Mouse (Mus musculus): ENCODE data around the gene Pbx1.

Pbx1 gene

GRCm38 (mm10) chr1:168342269-168342668 is 89.8 kb downstream of the Pbx1 start:
- no peak for DNase-seq (ENCODE audit: low spot score)

GRCm38 (mm10) chr1:168341863-168342262 is 90.2 kb downstream of the Pbx1 start:
- no peak for DNase-seq (ENCODE audit: low spot score)

GRCm38 (mm10) chr1:168341368-168341767 is 90.7 kb downstream of the Pbx1 start:
- no peak for DNase-seq (ENCODE audit: low spot score)

- DNase-seq (ENCODE audit: low spot score): no peak
These were observed 95.7 kb downstream of the Pbx1 start for GRCm38 (mm10) chr1:168336238-168336818.

GRCm38 (mm10) chr1:168334831-168335574 is 97.1 kb downstream of the Pbx1 start:
- no peak for DNase-seq (ENCODE audit: low spot score)

- no peak for DNase-seq (ENCODE audit: low spot score)
These were observed 100.0 kb downstream of the Pbx1 start for GRCm38 (mm10) chr1:168332056-168332455.

- no peak for DNase-seq (ENCODE audit: low spot score)
These were observed 103.8 kb downstream of the Pbx1 start for GRCm38 (mm10) chr1:168328236-168328605.

- no peak for DNase-seq (ENCODE audit: low spot score)
These were observed 104.5 kb downstream of the Pbx1 start for GRCm38 (mm10) chr1:168327405-168328235.

GRCm38 (mm10) chr1:168325786-168326185 is 106.3 kb downstream of the Pbx1 start:
- no peak for DNase-seq (ENCODE audit: low spot score)

- DNase-seq (ENCODE audit: low spot score): no peak
These were observed 107.6 kb downstream of the Pbx1 start for GRCm38 (mm10) chr1:168324306-168325085.

GRCm38 (mm10) chr1:168323436-168324108 is 108.5 kb downstream of the Pbx1 start:
- no peak for DNase-seq (ENCODE audit: low spot score)

- no peak for DNase-seq (ENCODE audit: low spot score)
These were observed 109.2 kb downstream of the Pbx1 start for GRCm38 (mm10) chr1:168322892-168323291.

- DNase-seq (ENCODE audit: low spot score): no peak
These were observed 112.4 kb downstream of the Pbx1 start for GRCm38 (mm10) chr1:168319695-168320094.

GRCm38 (mm10) chr1:168318899-168319469 is 113.1 kb downstream of the Pbx1 start:
- no peak for DNase-seq (ENCODE audit: low spot score)

- no peak for DNase-seq (ENCODE audit: low spot score)
These were observed 118.3 kb downstream of the Pbx1 start for GRCm38 (mm10) chr1:168313772-168314171.

- no peak for DNase-seq (ENCODE audit: low spot score)
These were observed 119.2 kb downstream of the Pbx1 start for GRCm38 (mm10) chr1:168312710-168313447.

GRCm38 (mm10) chr1:168309101-168309521 is 123.0 kb downstream of the Pbx1 start:
- DNase-seq (ENCODE audit: low spot score): no peak

GRCm38 (mm10) chr1:168307275-168308182 is 124.5 kb downstream of the Pbx1 start:
- DNase-seq (ENCODE audit: low spot score): no peak

- DNase-seq (ENCODE audit: low spot score): no peak
These were observed 131.6 kb downstream of the Pbx1 start for GRCm38 (mm10) chr1:168300505-168300904.
